Mouse (Mus musculus): ENCODE measurements around the gene Obscn.

DNA sequence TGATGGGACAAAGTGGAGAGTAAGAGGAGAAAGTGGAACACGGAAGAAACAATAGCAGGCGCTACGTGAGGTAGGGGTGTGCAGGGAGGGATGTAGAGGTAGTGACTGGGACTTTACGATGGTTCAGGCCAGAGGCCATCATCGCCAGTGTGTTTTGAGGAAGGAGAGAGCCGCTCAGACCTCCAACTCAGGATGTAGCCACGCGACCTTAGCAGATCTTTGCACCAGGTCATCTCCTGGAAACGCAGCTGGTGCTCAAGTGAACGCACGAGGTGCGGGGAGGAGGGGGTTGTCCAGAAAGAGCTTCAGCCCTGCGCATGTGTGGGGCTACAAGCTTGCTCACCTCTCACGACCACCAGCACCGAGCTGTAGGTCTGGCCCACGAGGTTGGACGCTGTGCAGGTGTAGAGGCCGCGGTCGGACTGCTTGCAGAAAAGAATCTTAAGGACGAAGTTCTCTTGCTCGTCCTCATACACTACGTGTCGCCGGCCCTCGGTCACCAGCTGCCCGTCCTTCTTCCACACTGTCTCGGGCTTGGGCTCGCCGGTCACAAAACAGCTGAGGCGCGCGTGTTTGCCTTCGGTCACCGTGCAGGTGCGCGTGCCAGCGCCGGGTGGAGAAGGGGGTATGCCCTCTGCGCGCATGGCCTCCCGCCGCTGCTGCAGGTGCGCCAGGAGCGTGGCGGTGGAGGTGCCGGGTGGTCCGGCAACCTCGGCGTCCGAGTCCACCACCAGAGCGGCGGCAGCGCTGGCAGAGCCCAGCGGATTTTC lies 966 bp downstream of the Obscn start:
- TF ChIP-seq CTCF (IDR thresholded peaks at IDR 0.05; ENCODE audit: low read depth) (no peak), EP300 (optimal IDR thresholded peaks at IDR 0.05) (no peak)
